Mouse (Mus musculus) heart, postnatal 0 days (tissue): ENCODE measurements around the gene Ift43. TPM values are rescaled to one million over a fixed set of nuclear protein-coding genes. Genes with fewer than 3 reads are reported as not detected.

ENCODE experiments used
- ATAC-seq: fragments of 200-750 bp; cut with Nextera tagmentation; 2 replicates; pipeline ENCODE4 v1.8.0; 2017; ENCODE audit warnings: low read depth, moderate number of reproducible peaks, moderate library complexity; ENCODE audit not compliant: insufficient read depth
- DNase-seq: peaks from one replicate; pipeline ENCODE4 v3.0.0-alpha.2; 2016; ENCODE audit warnings: low spot score
- H3K27ac ChIP-seq: fragments of 300-500 bp; sonication (generic); 2 replicates; pipeline ENCODE4 v1.5.1; 2014; ENCODE audit warnings: low read depth, mild to moderate bottlenecking
- H3K27me3 ChIP-seq: fragments of 300-500 bp; sonication (generic); 2 replicates; pipeline ENCODE4 v1.6.1; 2014; ENCODE audit warnings: low read length, mixed read lengths; ENCODE audit not compliant: control insufficient read depth, insufficient read depth
- H3K36me3 ChIP-seq: fragments of 300-500 bp; sonication (generic); replicated peaks from 2 replicates; pipeline ENCODE4 v1.6.1; 2014; ENCODE audit warnings: low read length, mixed read lengths; ENCODE audit not compliant: control insufficient read depth, insufficient read depth
- H3K4me1 ChIP-seq: fragments of 300-500 bp; sonication (generic); 2 replicates; pipeline ENCODE4 v1.6.1; 2014; ENCODE audit warnings: antibody characterized with exemption; ENCODE audit not compliant: control insufficient read depth, insufficient read depth
- H3K4me2 ChIP-seq: fragments of 300-500 bp; sonication (generic); 2 replicates; pipeline ENCODE4 v1.6.1; 2014; ENCODE audit warnings: low read depth, mild to moderate bottlenecking, low read length, moderate library complexity
- H3K4me3 ChIP-seq: fragments of 300-500 bp; sonication (generic); 2 replicates; pipeline ENCODE4 v1.5.1; 2014; ENCODE audit warnings: low read depth, low read length
- H3K9ac ChIP-seq: fragments of 300-500 bp; sonication (generic); replicated peaks from 2 replicates; pipeline ENCODE4 v1.6.1; 2014; ENCODE audit warnings: low read depth, low read length, mixed read lengths
- H3K9me3 ChIP-seq: fragments of 300-500 bp; sonication (generic); replicated peaks from 2 replicates; pipeline ENCODE4 v1.6.1; 2016; ENCODE audit warnings: low read length; ENCODE audit not compliant: control insufficient read depth
- CTCF ChIP-seq: IDR thresholded peaks from 2 replicates; pipeline ENCODE4 v1.5.1; 2016; ENCODE audit warnings: antibody characterized with exemption, control low read depth, low read depth
- EP300 ChIP-seq: IDR thresholded peaks from 2 replicates; pipeline ENCODE4 v1.6.1; 2016; ENCODE audit warnings: antibody characterized with exemption, low read depth
- WGBS: fragments of 180-500 bp; shearing (Covaris S2); extraction: QIAGEN DNeasy Blood & Tissue Kit; methylation state at CpG from one replicate; pipeline ENCODE4 v1.1.7; 2014; 5-methylcytosine and 5-hydroxymethylcytosine counted together
- polyA plus RNA-seq: library from polyadenylated mRNA; unstranded; fragments of >200 nt; fragmentation: Nextera tagmentation; extraction: Ambion mirVana; gene quantifications from 2 replicates; pipeline ENCODE4 v1.2.1, GENCODE M21; 2015
- total RNA-seq: library from RNA; depleted of rRNA; stranded (reverse); fragments of >200 nt; gene quantifications from 2 replicates; pipeline ENCODE4 v1.2.3, GENCODE M21; 2014; ENCODE audit warnings: low replicate concordance

Gene Ift43
- total and polyA plus RNA-seq, 2 experiments from 2014 or later = 10.8 to 102 TPM

GRCm38 (mm10) chr12:86055306-86055705 is 27.0 kb upstream of the Ift43 start:
- Histone ChIP-seq H3K9me3 (no peaks in the 10 kb centered on the region), H3K4me2 (no peak overlapping the region), H3K9ac (no peak overlapping the region), H3K4me1 (no peaks in the 10 kb centered on the region; the same call in 1 of the 2 replicates), H3K36me3 (peaks cover 19% of the 10 kb centered on the region; the same call in 1 of the 2 replicates), H3K27me3 (no peaks in the 10 kb centered on the region), H3K27ac (no peak overlapping the region), H3K4me3 (no peak overlapping the region)
- 88% methylated on average over 2 of the region's 2 CpGs for WGBS
- DNase-seq (no peak), ATAC-seq (no peak)
- TF ChIP-seq CTCF = no peak
- no peak for TF ChIP-seq EP300

GRCm38 (mm10) chr12:86056976-86057375 is 25.4 kb upstream of the Ift43 start:
- Histone ChIP-seq H3K4me1 (no peaks in the 10 kb centered on the region), H3K4me3 (no peak overlapping the region), H3K27ac (no peak overlapping the region), H3K27me3 (no peaks in the 10 kb centered on the region), H3K36me3 (peaks cover 24% of the 10 kb centered on the region), H3K4me2 (no peak overlapping the region), H3K9ac (no peak overlapping the region), H3K9me3 (no peaks in the 10 kb centered on the region)
- 81% methylated on average over 8 of the region's 8 CpGs for WGBS
- no peak for TF ChIP-seq EP300
- TF ChIP-seq CTCF = no peak
- no peak for DNase-seq
- ATAC-seq = no peak

- no peaks in the 10 kb centered on the region for H3K9me3 ChIP-seq
- TF ChIP-seq EP300 = no peak
- no peak for TF ChIP-seq CTCF
- no peak overlapping the region for H3K4me3 ChIP-seq
- no peaks in the 10 kb centered on the region for H3K4me1 ChIP-seq
- ATAC-seq = no peak
- no peak overlapping the region for H3K27ac ChIP-seq
- H3K27me3 ChIP-seq = no peaks in the 10 kb centered on the region
- DNase-seq = no peak
- H3K4me2 ChIP-seq = no peak overlapping the region
- 86% methylated on average over 8 of the region's 8 CpGs for WGBS
- H3K36me3 ChIP-seq = peaks cover 29% of the 10 kb centered on the region
- no peak overlapping the region for H3K9ac ChIP-seq
Observed at GRCm38 (mm10) chr12:86057516-86057915, 24.8 kb upstream of the Ift43 start.

GRCm38 (mm10) chr12:86059341-86059740 is 23.0 kb upstream of the Ift43 start:
- Histone ChIP-seq H3K4me3 (no peak overlapping the region), H3K4me2 (no peak overlapping the region), H3K27ac (no peak overlapping the region), H3K36me3 (peaks cover 46% of the 10 kb centered on the region), H3K27me3 (no peaks in the 10 kb centered on the region), H3K9me3 (no peaks in the 10 kb centered on the region), H3K9ac (no peak overlapping the region), H3K4me1 (no peaks in the 10 kb centered on the region)
- no peak for TF ChIP-seq EP300
- no peak for TF ChIP-seq CTCF
- no peak for DNase-seq
- ATAC-seq = no peak
- 63% methylated on average over 6 of the region's 6 CpGs for WGBS

DNA sequence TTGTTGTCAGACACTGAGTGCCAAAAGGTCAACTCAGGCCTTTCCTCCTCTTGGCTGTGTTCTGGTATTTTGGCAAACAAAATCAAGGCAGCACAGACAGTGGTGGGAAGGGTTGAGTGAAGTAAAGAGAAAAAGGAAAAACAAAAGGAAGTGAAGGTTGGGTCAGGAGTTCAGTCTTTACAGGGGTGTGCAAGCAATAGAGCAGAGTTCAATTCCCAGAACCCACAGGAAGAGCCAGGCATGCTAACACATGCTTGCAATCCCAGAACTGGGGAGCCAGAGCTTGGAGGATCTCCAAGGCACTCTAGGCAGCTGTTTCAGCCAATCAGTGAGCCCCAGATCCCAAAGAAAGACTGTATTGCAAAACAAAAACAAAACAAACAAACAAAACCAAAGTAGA is 17.5 kb upstream of the Ift43 start:
- Histone ChIP-seq H3K4me3 (no peak overlapping the region), H3K27ac (no peak overlapping the region), H3K9me3 (no peaks in the 10 kb centered on the region), H3K36me3 (peaks cover 57% of the 10 kb centered on the region), H3K27me3 (no peaks in the 10 kb centered on the region), H3K4me1 (no peaks in the 10 kb centered on the region), H3K4me2 (no peak overlapping the region), H3K9ac (no peak overlapping the region)
- no peak for TF ChIP-seq EP300
- TF ChIP-seq CTCF = no peak
- ATAC-seq (no peak), DNase-seq (no peak)

GRCm38 (mm10) chr12:86071432-86071831 is 10.9 kb upstream of the Ift43 start:
- Histone ChIP-seq H3K4me2 (no peak overlapping the region), H3K4me1 (0 out of 2 replicates have a peak, but pooled peaks cover 5% of the 10 kb centered on the region), H3K9ac (no peak overlapping the region), H3K36me3 (peaks cover 18% of the 10 kb centered on the region; the same call in 1 of the 2 replicates), H3K27ac (no peak overlapping the region), H3K27me3 (no peaks in the 10 kb centered on the region), H3K9me3 (no peaks in the 10 kb centered on the region), H3K4me3 (no peak overlapping the region)
- WGBS = 86% methylated on average over 6 of the region's 6 CpGs
- TF ChIP-seq EP300 = no peak
- no peak for TF ChIP-seq CTCF
- DNase-seq (no peak), ATAC-seq (no peak)
